Mouse (Mus musculus): ENCODE measurements around the gene Lsamp.

DNA sequence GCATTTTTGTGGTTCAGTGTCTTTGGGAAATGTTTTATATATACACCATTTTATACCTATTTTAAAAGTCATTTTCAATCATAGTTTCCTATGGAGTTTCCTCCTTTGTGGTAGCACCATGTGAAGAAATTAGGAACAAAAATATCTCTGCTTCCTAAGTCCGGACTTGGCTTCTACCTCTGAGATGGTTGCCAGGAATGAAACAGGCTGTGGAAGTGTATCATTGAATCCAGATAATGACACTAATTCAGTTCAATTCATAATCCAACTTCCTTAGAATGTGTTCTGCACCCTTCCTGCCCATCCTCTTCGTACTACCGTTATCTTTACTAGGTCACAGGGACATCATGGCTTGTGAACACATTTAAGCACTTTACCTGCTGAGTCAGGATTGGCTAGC, 1973.7 kb downstream of the Lsamp start:
- TF ChIP-seq POLR2A (IDR thresholded peaks at IDR 0.05; ENCODE audit: control insufficient read depth, low read depth, low read length) (no peak), CTCF (IDR thresholded peaks at IDR 0.05; ENCODE audit: control insufficient read depth, insufficient read depth, insufficient replicate concordance, low read depth, low read length) (no peak)
